Mouse (Mus musculus): Measurements from ENCODE around the gene C1qtnf9. TPM values are rescaled to one million over a fixed set of nuclear protein-coding genes. Genes with fewer than 3 reads are reported as not detected.

Gene C1qtnf9
- polyA plus RNA-seq, 1 experiment: 1.1 TPM

DNA sequence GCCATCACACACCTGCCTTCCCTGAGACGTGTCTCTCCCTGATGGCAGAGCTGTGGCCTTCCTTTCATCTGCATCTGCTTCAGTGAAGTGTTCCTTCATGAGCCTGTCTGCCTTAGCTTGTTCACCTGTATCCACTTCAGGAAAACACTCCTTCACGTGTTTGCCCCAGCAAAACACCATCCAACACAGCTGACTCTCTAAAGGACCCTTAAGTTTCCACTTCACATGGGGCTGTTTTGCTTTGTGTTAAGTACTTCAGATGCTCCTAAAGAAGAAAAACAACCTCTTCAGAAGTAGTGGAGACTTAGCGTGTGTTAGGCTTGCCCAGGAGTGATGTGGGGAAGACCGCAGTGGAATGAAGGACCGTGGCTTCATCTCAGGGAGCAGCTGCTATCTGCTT, 47.2 kb downstream of the C1qtnf9 start:
- TF ChIP-seq POLR2A (IDR thresholded peaks at IDR 0.05; ENCODE audit: control insufficient read depth, low read depth, low read length) (no peak), CTCF (IDR thresholded peaks at IDR 0.05; ENCODE audit: control insufficient read depth, insufficient read depth, insufficient replicate concordance, low read depth, low read length) (no peak)
- no peaks in the 10 kb centered on the region for H3K27me3 ChIP-seq (ENCODE audit: control insufficient read depth, insufficient read depth, low read length)
- peaks cover 3% of the 10 kb centered on the region for H3K4me1 ChIP-seq (ENCODE audit: control insufficient read depth, insufficient read depth, low read length)
- no peak overlapping the region for H3K27ac ChIP-seq (ENCODE audit: control insufficient read depth, insufficient read depth, low read depth, low read length)
- H3K36me3 ChIP-seq (ENCODE audit: control insufficient read depth, insufficient read depth, low read length): no peaks in the 10 kb centered on the region; the same call in 1 of the 2 replicates
- no peak overlapping the region for H3K4me3 ChIP-seq (ENCODE audit: control insufficient read depth, low read depth, low read length)

DNA sequence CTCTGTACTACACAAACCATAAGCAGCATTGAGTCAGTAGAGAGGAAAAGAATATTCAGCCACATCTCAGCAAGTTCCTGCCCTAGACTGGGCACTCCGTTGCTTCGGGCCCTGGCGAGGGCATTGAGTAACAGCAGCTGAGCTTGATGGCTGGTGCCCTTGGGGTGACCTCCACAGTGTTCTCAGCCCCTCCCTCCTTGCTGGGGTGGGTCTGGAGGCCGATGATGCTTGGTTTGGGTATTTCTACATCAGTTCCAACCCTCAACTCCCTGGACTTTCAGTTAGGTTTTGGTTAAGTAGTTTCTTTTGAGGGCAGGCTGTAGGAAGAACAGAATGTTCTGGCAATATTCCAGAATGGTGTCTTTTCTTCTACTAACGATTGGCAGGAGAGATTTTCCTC, 50.1 kb downstream of the C1qtnf9 start:
- H3K4me3 ChIP-seq (ENCODE audit: control insufficient read depth, low read depth, low read length): no peak overlapping the region
- H3K4me1 ChIP-seq (ENCODE audit: control insufficient read depth, insufficient read depth, low read length): peaks cover 3% of the 10 kb centered on the region
- no peak for TF ChIP-seq CTCF (IDR thresholded peaks at IDR 0.05; ENCODE audit: control insufficient read depth, insufficient read depth, insufficient replicate concordance, low read depth, low read length)
- TF ChIP-seq POLR2A (IDR thresholded peaks at IDR 0.05; ENCODE audit: control insufficient read depth, low read depth, low read length): no peak
- no peaks in the 10 kb centered on the region for H3K27me3 ChIP-seq (ENCODE audit: control insufficient read depth, insufficient read depth, low read length)
- H3K36me3 ChIP-seq (ENCODE audit: control insufficient read depth, insufficient read depth, low read length): no peaks in the 10 kb centered on the region; the same call in 1 of the 2 replicates
- no peak overlapping the region for H3K27ac ChIP-seq (ENCODE audit: control insufficient read depth, insufficient read depth, low read depth, low read length)

DNA sequence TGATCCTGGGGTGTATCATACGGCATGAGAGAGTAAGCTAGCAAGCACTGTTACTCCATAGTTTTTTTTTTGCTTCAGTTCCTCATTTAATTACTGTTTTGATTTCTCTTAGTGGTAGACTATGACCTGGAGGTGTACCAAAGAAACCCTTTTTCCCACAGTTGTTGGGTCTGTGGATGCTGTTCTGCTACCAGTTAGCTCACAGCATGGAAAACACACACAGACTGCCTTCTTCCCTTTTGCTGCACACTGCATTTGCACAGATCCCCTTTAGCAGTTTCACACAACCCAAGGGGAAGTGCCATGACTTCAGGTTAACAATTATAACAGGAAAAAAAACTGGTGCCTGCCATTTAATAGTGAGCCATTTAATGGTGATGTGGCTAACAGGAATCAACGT, 62.2 kb downstream of the C1qtnf9 start:
- Histone ChIP-seq H3K27ac (ENCODE audit: control insufficient read depth, insufficient read depth, low read depth, low read length) (no peak overlapping the region), H3K36me3 (ENCODE audit: control insufficient read depth, insufficient read depth, low read length) (no peaks in the 10 kb centered on the region; the same call in 1 of the 2 replicates), H3K27me3 (ENCODE audit: control insufficient read depth, insufficient read depth, low read length) (no peaks in the 10 kb centered on the region), H3K4me1 (ENCODE audit: control insufficient read depth, insufficient read depth, low read length) (no peaks in the 10 kb centered on the region), H3K4me3 (ENCODE audit: control insufficient read depth, low read depth, low read length) (no peak overlapping the region)
- TF ChIP-seq POLR2A (IDR thresholded peaks at IDR 0.05; ENCODE audit: control insufficient read depth, low read depth, low read length) (no peak), CTCF (IDR thresholded peaks at IDR 0.05; ENCODE audit: control insufficient read depth, insufficient read depth, insufficient replicate concordance, low read depth, low read length) (no peak)

Other genes with a start within 250 kb of the C1qtnf9 start
- 3.3 and 4.2 TPM in 2 replicates for gene Spata13, start 134.1 kb upstream of the C1qtnf9 start, polyA plus RNA-seq (2012; rRNA removed)
- gene Mipep, start 16.4 kb downstream of the C1qtnf9 start, polyA plus RNA-seq (2012; rRNA removed): 104 and 109 TPM in 2 replicates